Mouse (Mus musculus) midbrain, embryonic 14.5 days (tissue): ENCODE results near the gene Zfr2. TPM values are rescaled to one million over a fixed set of nuclear protein-coding genes. Genes with fewer than 3 reads are reported as not detected.

ENCODE experiments used
- ATAC-seq: fragments of 200-750 bp; cut with Nextera tagmentation; 2 replicates; pipeline ENCODE4 v1.8.0; 2017; ENCODE audit warnings: moderate number of reproducible peaks, moderate library complexity; ENCODE audit not compliant: low FRiP score, low TSS enrichment
- DNase-seq: peaks from one replicate; pipeline ENCODE4 v3.0.0-alpha.2; 2015
- H3K27ac ChIP-seq: fragments of 300-500 bp; sonication (generic); replicated peaks from 2 replicates; pipeline ENCODE4 v1.5.1; 2014; ENCODE audit warnings: mild to moderate bottlenecking, low read depth, low read length, moderate library complexity
- H3K27me3 ChIP-seq: fragments of 300-500 bp; sonication (generic); 2 replicates; pipeline ENCODE4 v1.6.1; 2014; ENCODE audit warnings: low read length, control low read depth, mixed read lengths; ENCODE audit not compliant: control insufficient read depth, insufficient read depth
- H3K36me3 ChIP-seq: fragments of 300-500 bp; sonication (generic); 2 replicates; pipeline ENCODE4 v1.6.1; 2014; ENCODE audit warnings: low read length, control low read depth; ENCODE audit not compliant: control insufficient read depth, insufficient read depth
- H3K4me1 ChIP-seq: fragments of 300-500 bp; sonication (generic); 2 replicates; pipeline ENCODE4 v1.6.1; 2014; ENCODE audit warnings: mild to moderate bottlenecking, antibody characterized with exemption, low read length, control low read depth; ENCODE audit not compliant: control insufficient read depth, insufficient read depth
- H3K4me2 ChIP-seq: fragments of 300-500 bp; sonication (generic); 2 replicates; pipeline ENCODE4 v1.6.1; 2014; ENCODE audit warnings: mild to moderate bottlenecking, low read length, moderate library complexity
- H3K4me3 ChIP-seq: fragments of 300-500 bp; sonication (generic); replicated peaks from 2 replicates; pipeline ENCODE4 v1.5.1; 2014; ENCODE audit warnings: low read depth, low read length
- H3K9ac ChIP-seq: fragments of 300-500 bp; sonication (generic); replicated peaks from 2 replicates; pipeline ENCODE4 v1.6.1; 2014; ENCODE audit warnings: mild to moderate bottlenecking, low read length, moderate library complexity
- H3K9me3 ChIP-seq: fragments of 300-500 bp; sonication (generic); 2 replicates; pipeline ENCODE4 v1.6.1; 2016; ENCODE audit warnings: low read length, control low read depth, mixed read lengths; ENCODE audit not compliant: control insufficient read depth
- WGBS: fragments of 180-500 bp; shearing (Covaris S2); extraction: QIAGEN DNeasy Blood & Tissue Kit; methylation state at CpG from one replicate; pipeline ENCODE4 v1.1.7; 2014; 5-methylcytosine and 5-hydroxymethylcytosine counted together
- microRNA-seq: library from miRNA; unstranded; fragments of <30 nt; microRNA quantifications from one replicate; pipeline ENCODE4, GENCODE M21; 2016
- polyA plus RNA-seq: library from polyadenylated mRNA; unstranded; fragments of >200 nt; fragmentation: Nextera tagmentation; extraction: Ambion mirVana; gene quantifications from 2 replicates; pipeline ENCODE4 v1.2.1, GENCODE M21; 2014

The Zfr2 gene
- polyA plus RNA-seq, 1 experiment from 2014 or later, result 21.7 TPM

GRCm38 (mm10) chr10:81298369-81299100 is 65.6 kb downstream of the Zfr2 start:
- ATAC-seq (no peak), DNase-seq (no peak)
- WGBS, result 96% methylated on average over 17 of the region's 17 CpGs
- Histone ChIP-seq H3K4me2 (no peak overlapping the region), H3K4me3 (no peak overlapping the region), H3K9ac (no peak overlapping the region), H3K36me3 (no peaks in the 10 kb centered on the region), H3K4me1 (peaks cover 23% of the 10 kb centered on the region), H3K9me3 (no peaks in the 10 kb centered on the region), H3K27me3 (no peaks in the 10 kb centered on the region), H3K27ac (no peak overlapping the region)

- H3K4me3 ChIP-seq, result no peak overlapping the region
- H3K27ac ChIP-seq, result no peak overlapping the region
- no peaks in the 10 kb centered on the region for H3K27me3 ChIP-seq
- WGBS, result 90% methylated on average over 14 of the region's 14 CpGs
- H3K4me2 ChIP-seq, result no peak overlapping the region
- ATAC-seq, result no peak
- DNase-seq, result no peak
- peaks cover 12% of the 10 kb centered on the region for H3K4me1 ChIP-seq
- H3K9ac ChIP-seq, result no peak overlapping the region
- H3K36me3 ChIP-seq, result no peaks in the 10 kb centered on the region
- H3K9me3 ChIP-seq, result no peaks in the 10 kb centered on the region
Measured at GRCm38 (mm10) chr10:81299585-81300351, 66.8 kb downstream of the Zfr2 start.

- DNase-seq (no peak), ATAC-seq (no peak)
- H3K36me3 ChIP-seq, result no peaks in the 10 kb centered on the region
- H3K27ac ChIP-seq, result no peak overlapping the region
- no peaks in the 10 kb centered on the region for H3K27me3 ChIP-seq
- peaks cover 5% of the 10 kb centered on the region; the same call in 1 of the 2 replicates for H3K4me1 ChIP-seq
- WGBS, result 85% methylated on average over 9 of the region's 9 CpGs
- H3K4me2 ChIP-seq, result no peak overlapping the region
- H3K9me3 ChIP-seq, result no peaks in the 10 kb centered on the region
- no peak overlapping the region for H3K4me3 ChIP-seq
- no peak overlapping the region for H3K9ac ChIP-seq
Measured at GRCm38 (mm10) chr10:81300352-81300907, 67.5 kb downstream of the Zfr2 start.

- DNase-seq (no peak), ATAC-seq (no peak)
- Histone ChIP-seq H3K4me1 (no peaks in the 10 kb centered on the region), H3K27me3 (no peaks in the 10 kb centered on the region), H3K4me3 (no peak overlapping the region), H3K4me2 (no peak overlapping the region), H3K36me3 (peaks cover 7% of the 10 kb centered on the region), H3K9ac (no peak overlapping the region), H3K9me3 (no peaks in the 10 kb centered on the region), H3K27ac (no peak overlapping the region)
- 82% methylated on average over 9 of the region's 9 CpGs for WGBS
Measured at GRCm38 (mm10) chr10:81301321-81301720, 68.4 kb downstream of the Zfr2 start.

Small RNA genes within 50 kb of the gene (microRNA-seq; reads per million reads assigned to microRNA genes)
- 12.6 reads per million, percentile 36 among the genes with 10 or more reads in this experiment for gene Mir3057

Other genes starting within 250 kb of the Zfr2 start
- 11.5 and 11.6 TPM in 2 replicates for gene Gng7, start 218.2 kb upstream of the Zfr2 start, polyA plus RNA-seq
- 24.0 and 55.4 TPM in 2 replicates for gene Diras1, start 207.5 kb upstream of the Zfr2 start, polyA plus RNA-seq
- gene Slc39a3, start 195.7 kb upstream of the Zfr2 start, polyA plus RNA-seq, result 32.4 and 34.9 TPM in 2 replicates
- gene Sgta, start 173.0 kb upstream of the Zfr2 start, polyA plus RNA-seq, result 259 and 292 TPM in 2 replicates
- gene Thop1, start 163.1 kb upstream of the Zfr2 start, polyA plus RNA-seq, result 31.2 and 38.2 TPM in 2 replicates
- 0.09 and 0.31 TPM in 2 replicates for gene Creb3l3, start 134.3 kb upstream of the Zfr2 start, polyA plus RNA-seq
- 236 and 240 TPM in 2 replicates for gene Map2k2, start 127.2 kb upstream of the Zfr2 start, polyA plus RNA-seq
- 8.1 and 12.4 TPM in 2 replicates for gene Zbtb7a, start 97.9 kb upstream of the Zfr2 start, polyA plus RNA-seq
- 49.2 and 55.7 TPM in 2 replicates for gene Pias4, start 65.2 kb upstream of the Zfr2 start, polyA plus RNA-seq
- gene Eef2, start 56.5 kb upstream of the Zfr2 start, polyA plus RNA-seq, result 479 and 528 TPM in 2 replicates
- 63.3 and 66.9 TPM in 2 replicates for gene Dapk3, start 50.1 kb upstream of the Zfr2 start, polyA plus RNA-seq
- 0.23 TPM in 1 of 2 replicates, not detected in the other for gene 4930442H23Rik, start 49.3 kb upstream of the Zfr2 start, polyA plus RNA-seq
- not detected in 2 replicates for gene Nmrk2, start 31.1 kb upstream of the Zfr2 start, polyA plus RNA-seq
- 82.4 and 118 TPM in 2 replicates for gene Atcay, start 2.3 kb upstream of the Zfr2 start, polyA plus RNA-seq
- gene Matk, start 19.8 kb downstream of the Zfr2 start, polyA plus RNA-seq, result 14.8 and 29.4 TPM in 2 replicates
- gene Mrpl54, start 33.8 kb downstream of the Zfr2 start, polyA plus RNA-seq, result 121 and 152 TPM in 2 replicates
- 25.1 and 27.5 TPM in 2 replicates for gene Apba3, start 33.8 kb downstream of the Zfr2 start, polyA plus RNA-seq
- 4.4 and 5.7 TPM in 2 replicates for gene Tjp3, start 58.4 kb downstream of the Zfr2 start, polyA plus RNA-seq
- 102 and 132 TPM in 2 replicates for gene Pip5k1c, start 59.8 kb downstream of the Zfr2 start, polyA plus RNA-seq
- 22.6 and 22.8 TPM in 2 replicates for gene Cactin, start 87.9 kb downstream of the Zfr2 start, polyA plus RNA-seq
- 2.9 and 3.7 TPM in 2 replicates for gene Tbxa2r, start 95.6 kb downstream of the Zfr2 start, polyA plus RNA-seq
- gene Gipc3, start 110.1 kb downstream of the Zfr2 start, polyA plus RNA-seq, result not detected in 2 replicates
- 30.6 and 36.5 TPM in 2 replicates for gene Hmg20b, start 117.3 kb downstream of the Zfr2 start, polyA plus RNA-seq
- 5.9 and 9.2 TPM in 2 replicates for gene Mfsd12, start 124.3 kb downstream of the Zfr2 start, polyA plus RNA-seq
- gene 4930404N11Rik, start 132.7 kb downstream of the Zfr2 start, polyA plus RNA-seq, result 0.32 and 0.37 TPM in 2 replicates
- 122 and 146 TPM in 2 replicates for gene Fzr1, start 145.4 kb downstream of the Zfr2 start, polyA plus RNA-seq
- gene Dohh, start 151.3 kb downstream of the Zfr2 start, polyA plus RNA-seq, result 59.5 and 79.6 TPM in 2 replicates
- gene Gm48551, start 151.3 kb downstream of the Zfr2 start, polyA plus RNA-seq, result 4.5 and 8.2 TPM in 2 replicates
- 1.3 and 2.9 TPM in 2 replicates for gene Gm48552, start 155.8 kb downstream of the Zfr2 start, polyA plus RNA-seq
- 1.0 and 1.2 TPM in 2 replicates for gene Smim24, start 159.9 kb downstream of the Zfr2 start, polyA plus RNA-seq
- gene Nfic, start 222.5 kb downstream of the Zfr2 start, polyA plus RNA-seq, result 11.2 and 13.7 TPM in 2 replicates
- gene Celf5, start 249.6 kb downstream of the Zfr2 start, polyA plus RNA-seq, result 61.3 and 117 TPM in 2 replicates